Mouse (Mus musculus) forebrain, postnatal 0 days (tissue): ENCODE measurements at regions not wholly inside any gene's neighbourhood (a gene's known extent, or its start where the extent isn't known, plus 50 kb on each side); places are given as distances from the start of the nearest gene placed in this dataset.

Source experiments
- ATAC-seq: fragments of 200-750 bp; cut with Nextera tagmentation; 2 replicates; pipeline ENCODE4 v1.8.0; 2017; ENCODE audit warnings: mild to moderate bottlenecking, moderate library complexity
- DNase-seq: peaks from one replicate; pipeline ENCODE4 v3.0.0-alpha.2; 2015
- H3K27ac ChIP-seq: fragments of 300-500 bp; sonication (generic); 2 replicates; pipeline ENCODE4 v1.5.1; 2014; ENCODE audit warnings: low read depth, mild to moderate bottlenecking, antibody characterized with exemption, low read length, moderate library complexity, mixed read lengths
- H3K27me3 ChIP-seq: fragments of 300-500 bp; sonication (generic); 2 replicates; pipeline ENCODE4 v1.6.1; 2014; ENCODE audit warnings: mild to moderate bottlenecking, low read length, mixed read lengths; ENCODE audit not compliant: insufficient read depth
- H3K36me3 ChIP-seq: fragments of 300-500 bp; sonication (generic); 2 replicates; pipeline ENCODE4 v1.6.1; 2014; ENCODE audit warnings: mild to moderate bottlenecking, moderate library complexity; ENCODE audit not compliant: insufficient read depth
- H3K4me1 ChIP-seq: fragments of 300-500 bp; sonication (generic); 2 replicates; pipeline ENCODE4 v1.6.1; 2014; ENCODE audit warnings: antibody characterized with exemption; ENCODE audit not compliant: insufficient read depth
- H3K4me2 ChIP-seq: fragments of 300-500 bp; sonication (generic); 2 replicates; pipeline ENCODE4 v1.6.1; 2014; ENCODE audit warnings: low read depth, mild to moderate bottlenecking, moderate library complexity
- H3K4me3 ChIP-seq: fragments of 300-500 bp; sonication (generic); 2 replicates; pipeline ENCODE4 v1.5.1; 2014; ENCODE audit warnings: low read depth, low read length, mixed read lengths
- H3K9ac ChIP-seq: fragments of 300-500 bp; sonication (generic); 2 replicates; pipeline ENCODE4 v1.6.1; 2014; ENCODE audit warnings: mild to moderate bottlenecking
- H3K9me3 ChIP-seq: fragments of 300-500 bp; sonication (generic); 2 replicates; pipeline ENCODE4 v1.6.1; 2016; ENCODE audit warnings: low read length
- CTCF ChIP-seq: sonication (generic); IDR thresholded peaks from 2 replicates; pipeline ENCODE4 v1.5.1; 2016; ENCODE audit warnings: antibody characterized with exemption, control low read depth, low read depth
- WGBS: fragments of 180-500 bp; shearing (Covaris S2); extraction: QIAGEN DNeasy Blood & Tissue Kit; methylation state at CpG from one replicate; pipeline ENCODE4 v1.1.7; 2014; 5-methylcytosine and 5-hydroxymethylcytosine counted together

- H3K27me3 ChIP-seq = no peaks in the 10 kb centered on the region
- no peak overlapping the region for H3K4me2 ChIP-seq
- H3K4me3 ChIP-seq = no peak overlapping the region
- no peak for TF ChIP-seq CTCF
- no peak for ATAC-seq
- no peaks in the 10 kb centered on the region for H3K4me1 ChIP-seq
- H3K9ac ChIP-seq = no peak overlapping the region
- no peaks in the 10 kb centered on the region for H3K9me3 ChIP-seq
- no peak overlapping the region for H3K27ac ChIP-seq
- H3K36me3 ChIP-seq = no peaks in the 10 kb centered on the region
- no peak for DNase-seq
- WGBS = 89% methylated on average over 6 of the region's 6 CpGs
Measured at GRCm38 (mm10) chr16:93338806-93339205, 265.1 kb downstream of the Setd4 start.

- H3K9me3 ChIP-seq = no peaks in the 10 kb centered on the region
- no peak for TF ChIP-seq CTCF
Measured at GRCm38 (mm10) chr16:93335322-93336111, 268.3 kb downstream of the Setd4 start.

GRCm38 (mm10) chr16:93333654-93334053, 270.2 kb downstream of the Setd4 start:
- no peaks in the 10 kb centered on the region; the same call in 1 of the 2 replicates for H3K4me1 ChIP-seq
- H3K9ac ChIP-seq = no peak overlapping the region
- H3K27me3 ChIP-seq = no peaks in the 10 kb centered on the region
- 45% methylated on average over 6 of the region's 6 CpGs for WGBS
- no peaks in the 10 kb centered on the region for H3K9me3 ChIP-seq
- no peak overlapping the region for H3K4me3 ChIP-seq
- no peak overlapping the region for H3K27ac ChIP-seq
- ATAC-seq (peak; percentile 62), DNase-seq (peak; percentile 66)
- H3K4me2 ChIP-seq = no peak overlapping the region
- no peaks in the 10 kb centered on the region for H3K36me3 ChIP-seq
- no peak for TF ChIP-seq CTCF

More at GRCm38 (mm10) chr16:93335322-93336111, 268.3 kb downstream of the Setd4 start:
- Histone ChIP-seq H3K4me3 (no peak overlapping the region), H3K4me2 (no peak overlapping the region), H3K36me3 (no peaks in the 10 kb centered on the region), H3K9ac (no peak overlapping the region), H3K27ac (no peak overlapping the region), H3K27me3 (no peaks in the 10 kb centered on the region), H3K4me1 (no peaks in the 10 kb centered on the region; the same call in 1 of the 2 replicates)
- no peak for ATAC-seq
- DNase-seq = no peak
- WGBS = 90% methylated on average over 11 of the region's 11 CpGs

- no peak for ATAC-seq
- no peak overlapping the region for H3K4me2 ChIP-seq
- H3K9ac ChIP-seq = no peak overlapping the region
- H3K4me1 ChIP-seq = no peaks in the 10 kb centered on the region; the same call in 1 of the 2 replicates
- H3K27me3 ChIP-seq = no peaks in the 10 kb centered on the region
- TF ChIP-seq CTCF = no peak
- no peaks in the 10 kb centered on the region for H3K9me3 ChIP-seq
- H3K36me3 ChIP-seq = no peaks in the 10 kb centered on the region
- DNase-seq = no peak
- H3K27ac ChIP-seq = no peak overlapping the region
- WGBS = 24% methylated on average over 13 of the region's 13 CpGs
- H3K4me3 ChIP-seq = no peak overlapping the region
Measured at GRCm38 (mm10) chr16:93328680-93329395, 275.0 kb downstream of the Setd4 start.

- 87% methylated on average over 5 of the region's 5 CpGs for WGBS
- H3K27me3 ChIP-seq = no peaks in the 10 kb centered on the region
- H3K9me3 ChIP-seq = no peaks in the 10 kb centered on the region
- no peaks in the 10 kb centered on the region for H3K4me1 ChIP-seq
- TF ChIP-seq CTCF = no peak
- no peak overlapping the region for H3K4me3 ChIP-seq
- ATAC-seq = no peak
- H3K27ac ChIP-seq = no peak overlapping the region
- no peak for DNase-seq
- H3K36me3 ChIP-seq = no peaks in the 10 kb centered on the region
- H3K9ac ChIP-seq = no peak overlapping the region
- H3K4me2 ChIP-seq = no peak overlapping the region
Measured at GRCm38 (mm10) chr16:93324911-93325310, 279.0 kb downstream of the Setd4 start.

- no peak for TF ChIP-seq CTCF
- ATAC-seq (no peak), DNase-seq (no peak)
Measured at GRCm38 (mm10) chr16:93323172-93323571, 280.7 kb downstream of the Setd4 start.

GRCm38 (mm10) chr16:93319581-93319980, 284.3 kb downstream of the Setd4 start:
- no peak overlapping the region for H3K4me3 ChIP-seq
- H3K27ac ChIP-seq = no peak overlapping the region
- no peaks in the 10 kb centered on the region for H3K4me1 ChIP-seq
- ATAC-seq = no peak
- H3K9ac ChIP-seq = no peak overlapping the region
- no peak for DNase-seq
- H3K4me2 ChIP-seq = no peak overlapping the region
- no peaks in the 10 kb centered on the region for H3K27me3 ChIP-seq
- no peaks in the 10 kb centered on the region for H3K36me3 ChIP-seq
- TF ChIP-seq CTCF = no peak
- H3K9me3 ChIP-seq = no peaks in the 10 kb centered on the region
- 75% methylated on average over 5 of the region's 5 CpGs for WGBS

More at GRCm38 (mm10) chr16:93323172-93323571, 280.7 kb downstream of the Setd4 start:
- no peaks in the 10 kb centered on the region for H3K27me3 ChIP-seq
- H3K4me3 ChIP-seq = no peak overlapping the region
- WGBS = 66% methylated on average over 5 of the region's 5 CpGs
- no peak overlapping the region for H3K4me2 ChIP-seq
- H3K36me3 ChIP-seq = no peaks in the 10 kb centered on the region
- H3K9ac ChIP-seq = no peak overlapping the region
- no peaks in the 10 kb centered on the region for H3K9me3 ChIP-seq
- H3K4me1 ChIP-seq = no peaks in the 10 kb centered on the region
- H3K27ac ChIP-seq = no peak overlapping the region
